Mouse (Mus musculus): Measurements from ENCODE around the gene Ccdc116.

The Ccdc116 gene

GRCm38 (mm10) chr16:17124871-17125520, 22.0 kb downstream of the Ccdc116 start, which contains the start of gene 2610318N02Rik:
Gene 2610318N02Rik (minus strand): TSS chr16:17125167.
- peak; percentile 84 to 89 for DNase-seq

GRCm38 (mm10) chr16:17124119-17124870, 22.7 kb downstream of the Ccdc116 start:
- DNase-seq = peak; percentile 43 to 44

GRCm38 (mm10) chr16:17121569-17121968, 25.5 kb downstream of the Ccdc116 start:
- no peak for DNase-seq

- no peak for DNase-seq
Measured at GRCm38 (mm10) chr16:17117309-17117799, 29.7 kb downstream of the Ccdc116 start.

GRCm38 (mm10) chr16:17110771-17111743, 36.0 kb downstream of the Ccdc116 start, which contains the start of gene Ppil2:
Gene Ppil2 (minus strand): TSS chr16:17111257.
- peak; percentile 73 to 79 for DNase-seq

GRCm38 (mm10) chr16:17104600-17104999, 42.4 kb downstream of the Ccdc116 start:
- DNase-seq = no peak

GRCm38 (mm10) chr16:17102630-17103220, 44.3 kb downstream of the Ccdc116 start:
- peak in 1 of 2 experiments; percentile 32 for DNase-seq

GRCm38 (mm10) chr16:17096938-17097337, 50.1 kb downstream of the Ccdc116 start:
- no peak for DNase-seq

All from kidney, postnatal 4 days (tissue).